Mouse (Mus musculus): ENCODE data around the gene Tmem150c.

Tmem150c gene

GRCm38 (mm10) chr5:100097967-100098366, 61.6 kb downstream of the Tmem150c start:
- no peak for DNase-seq (ENCODE audit: low spot score in 2 of 2)

- DNase-seq (ENCODE audit: low spot score in 2 of 2): no peak
Measured at GRCm38 (mm10) chr5:100096955-100097354, 62.7 kb downstream of the Tmem150c start.

GRCm38 (mm10) chr5:100091602-100092001, 68.0 kb downstream of the Tmem150c start:
- DNase-seq (ENCODE audit: low spot score in 2 of 2): no peak

- no peak for DNase-seq (ENCODE audit: low spot score in 2 of 2)
Measured at GRCm38 (mm10) chr5:100091263-100091594, 68.4 kb downstream of the Tmem150c start.

GRCm38 (mm10) chr5:100090515-100091262, 68.9 kb downstream of the Tmem150c start:
- no peak for DNase-seq (ENCODE audit: low spot score in 2 of 2)

- no peak for DNase-seq (ENCODE audit: low spot score in 2 of 2)
Measured at GRCm38 (mm10) chr5:100085097-100085496, 74.5 kb downstream of the Tmem150c start.

GRCm38 (mm10) chr5:100083953-100084562, 75.5 kb downstream of the Tmem150c start:
- no peak for DNase-seq (ENCODE audit: low spot score in 2 of 2)

GRCm38 (mm10) chr5:100082006-100082405, 77.6 kb downstream of the Tmem150c start:
- no peak for DNase-seq (ENCODE audit: low spot score in 2 of 2)

GRCm38 (mm10) chr5:100079931-100080275, 79.7 kb downstream of the Tmem150c start:
- DNase-seq (ENCODE audit: low spot score in 2 of 2): no peak

- DNase-seq (ENCODE audit: low spot score in 2 of 2): no peak
Measured at GRCm38 (mm10) chr5:100079040-100079930, 80.3 kb downstream of the Tmem150c start.

GRCm38 (mm10) chr5:100074571-100074970, 85.0 kb downstream of the Tmem150c start:
- no peak for DNase-seq (ENCODE audit: low spot score in 2 of 2)

GRCm38 (mm10) chr5:100072557-100072956, 87.1 kb downstream of the Tmem150c start:
- no peak for DNase-seq (ENCODE audit: low spot score in 2 of 2)

GRCm38 (mm10) chr5:100071541-100071940, 88.1 kb downstream of the Tmem150c start:
- DNase-seq (ENCODE audit: low spot score in 2 of 2): peak in 1 of 2 experiments; percentile 37

GRCm38 (mm10) chr5:100070255-100070654, 89.4 kb downstream of the Tmem150c start:
- peak; percentile 81 to 86 for DNase-seq (ENCODE audit: low spot score in 2 of 2)

- no peak for DNase-seq (ENCODE audit: low spot score in 2 of 2)
Measured at GRCm38 (mm10) chr5:100069526-100069925, 90.1 kb downstream of the Tmem150c start.

- no peak for DNase-seq (ENCODE audit: low spot score in 2 of 2)
Measured at GRCm38 (mm10) chr5:100067579-100067978, 92.0 kb downstream of the Tmem150c start.

- DNase-seq (ENCODE audit: low spot score in 2 of 2): no peak
Measured at GRCm38 (mm10) chr5:100060876-100061275, 98.7 kb downstream of the Tmem150c start.

GRCm38 (mm10) chr5:100059326-100059725, 100.3 kb downstream of the Tmem150c start:
- no peak for DNase-seq (ENCODE audit: low spot score in 2 of 2)

GRCm38 (mm10) chr5:100058729-100059128, 100.9 kb downstream of the Tmem150c start:
- DNase-seq (ENCODE audit: low spot score in 2 of 2): no peak

- no peak for DNase-seq (ENCODE audit: low spot score in 2 of 2)
Measured at GRCm38 (mm10) chr5:100057461-100058209, 102.0 kb downstream of the Tmem150c start.

- DNase-seq (ENCODE audit: low spot score in 2 of 2): no peak
Measured at GRCm38 (mm10) chr5:100055866-100056369, 103.7 kb downstream of the Tmem150c start.
